In the genomic region with DNA sequence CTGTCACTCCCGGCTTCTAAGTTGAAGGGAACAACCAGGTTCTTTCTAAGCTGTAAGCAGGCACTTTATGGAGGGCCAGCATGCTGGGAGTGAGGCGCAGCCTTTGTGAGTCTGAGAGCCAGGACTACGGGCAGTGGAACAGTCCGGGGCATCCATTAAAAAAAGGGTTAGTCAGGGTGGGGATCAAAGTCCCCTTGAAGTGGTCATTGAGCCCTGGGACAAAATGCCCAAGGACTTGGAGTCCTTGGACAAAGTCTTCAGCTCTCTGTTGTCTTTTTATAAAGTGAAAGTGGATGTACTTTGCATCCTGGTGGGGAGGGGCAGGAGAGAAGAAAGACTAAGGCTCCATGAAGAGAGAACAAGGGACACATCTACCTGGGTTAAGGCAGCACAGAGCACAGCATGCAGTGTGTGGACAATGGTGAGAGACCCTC, we compare ENCODE assay signal across 18 mouse cellular contexts.
A peak's percentile ranks its signal among the peaks of the same experiment; 100 is the strongest.
DNase-seq lines count a peak whose midpoint lies in the region; ATAC-seq and TF ChIP-seq lines count a peak whose summit lies in the region.
"Had no signal": no experiment of that assay in that cellular context is flagged by ENCODE, and none has a peak within 500 bp of the region (broad histone marks: within the 10 kb centered on the region; RNA-seq: fewer than 3 reads in every experiment).

No protein-coding gene starts in this region.

- no peak overlapping the region for H3K4me2 ChIP-seq in heart, embryonic 13.5 days
- H3K4me2 ChIP-seq in liver, embryonic 11.5 days, result no peak overlapping the region
- peak overlapping the region; percentile 68 for H3K4me2 ChIP-seq in myocyte (ENCODE audit: low read depth)
- H3K4me2 ChIP-seq: embryonic facial prominence, embryonic 12.5 days; heart, embryonic 11.5 days; hindbrain, embryonic 15.5 days; neural tube, embryonic 15.5 days had no signal

- H3ac ChIP-seq in myocyte (ENCODE audit: control insufficient read depth, insufficient read length), result no peak overlapping the region

- ATAC-seq in heart, embryonic 13.5 days (ENCODE audit: extremely low read depth, insufficient number of reproducible peaks, low FRiP score, low TSS enrichment), result no peak
- no peak for ATAC-seq in liver, embryonic 11.5 days (replicated peaks; ENCODE audit: low FRiP score)
- ATAC-seq in frontal cortex, adult (ENCODE audit: low TSS enrichment), result no peak

- peak overlapping the region; percentile 3; the same call in 1 of the 2 replicates for H3K27ac ChIP-seq in heart, embryonic 13.5 days (replicated peaks)
- no peak overlapping the region for H3K27ac ChIP-seq in liver, embryonic 11.5 days (ENCODE audit: low read depth, low read length)
- H3K27ac ChIP-seq: forebrain, embryonic 10.5 days; gastrocnemius, adult 2 months; hindbrain, embryonic 15.5 days; neural tube, embryonic 15.5 days had no signal

- TF ChIP-seq POLR2A in myocyte (IDR thresholded peaks at IDR 0.05; ENCODE audit: insufficient read length, low read depth), result no peak

- DNase-seq in heart, postnatal 4 days, result no peak
- DNase-seq in liver, embryonic 11.5 days (ENCODE audit: low spot score), result no peak
- no peak for DNase-seq in liver
- DNase-seq in kidney, postnatal 14 days, result peak; percentile 42
- no peak for DNase-seq in right cerebral cortex, postnatal 25 days
- DNase-seq: cerebellum, postnatal 25 days; gastrocnemius, adult 2 months; lung, adult 18-20 months; right cerebral cortex, adult 18-20 months had no signal

- H3K27me3 ChIP-seq in heart, embryonic 13.5 days (replicated peaks), result no peaks in the 10 kb centered on the region
- no peaks in the 10 kb centered on the region for H3K27me3 ChIP-seq in liver, embryonic 11.5 days (replicated peaks; ENCODE audit: control insufficient read depth, insufficient read depth, low read length)
- no peaks in the 10 kb centered on the region for H3K27me3 ChIP-seq in myocyte (ENCODE audit: control insufficient read depth, insufficient read depth, insufficient read length)
- H3K27me3 ChIP-seq: embryonic facial prominence, embryonic 12.5 days; hindbrain, embryonic 15.5 days; neural tube, embryonic 15.5 days had no signal

- H3K36me3 ChIP-seq in heart, embryonic 13.5 days, result no peaks in the 10 kb centered on the region
- H3K36me3 ChIP-seq in liver, embryonic 11.5 days (ENCODE audit: control insufficient read depth, insufficient read depth, low read length), result no peaks in the 10 kb centered on the region
- no peaks in the 10 kb centered on the region for H3K36me3 ChIP-seq in myocyte (ENCODE audit: control insufficient read depth, insufficient read depth)
- H3K36me3 ChIP-seq: embryonic facial prominence, embryonic 12.5 days; forebrain, embryonic 10.5 days; G1E; hindbrain, embryonic 15.5 days; neural tube, embryonic 15.5 days had no signal

- WGBS in heart, embryonic 13.5 days, result 82% methylated on average over 4 of the region's 4 CpGs
- WGBS in liver, embryonic 11.5 days, result 88% methylated on average over 4 of the region's 4 CpGs

- H3K9me3 ChIP-seq in heart, embryonic 13.5 days, result no peaks in the 10 kb centered on the region
- no peaks in the 10 kb centered on the region for H3K9me3 ChIP-seq in liver, embryonic 11.5 days (ENCODE audit: control insufficient read depth, low read length)
- H3K9me3 ChIP-seq: embryonic facial prominence, embryonic 12.5 days; forebrain, embryonic 10.5 days; G1E; hindbrain, embryonic 15.5 days; neural tube, embryonic 15.5 days had no signal

- peaks cover 42% of the 10 kb centered on the region for H3K4me1 ChIP-seq in heart, embryonic 13.5 days
- H3K4me1 ChIP-seq in liver, embryonic 11.5 days (replicated peaks; ENCODE audit: control insufficient read depth, insufficient read depth, low read length), result peaks cover 7% of the 10 kb centered on the region; the same call in 1 of the 2 replicates

- no peak overlapping the region for H3K4me3 ChIP-seq in heart, embryonic 13.5 days
- H3K4me3 ChIP-seq in liver, embryonic 11.5 days (ENCODE audit: low read depth, low read length), result no peak overlapping the region
- no peak overlapping the region for H3K4me3 ChIP-seq in myocyte
- H3K4me3 ChIP-seq: embryonic facial prominence, embryonic 12.5 days; forebrain, embryonic 10.5 days; gastrocnemius, adult 2 months; hindbrain, embryonic 15.5 days; neural tube, embryonic 15.5 days had no signal

- H3K79me2 ChIP-seq in myocyte (ENCODE audit: control insufficient read depth, insufficient read depth), result no peaks in the 10 kb centered on the region

- no peak overlapping the region for H3K9ac ChIP-seq in heart, embryonic 13.5 days
- 0 out of 2 replicates have a peak overlapping the region, but pooled peaks have one; percentile 15 for H3K9ac ChIP-seq in liver, embryonic 11.5 days (ENCODE audit: low read depth, low read length)
- H3K9ac ChIP-seq: embryonic facial prominence, embryonic 12.5 days; hindbrain, embryonic 15.5 days; neural tube, embryonic 15.5 days had no signal

TF ChIP-seq in myocyte, 11 proteins besides CTCF, POLR2A, EP300 and RAD21:
- TF ChIP-seq USF1 (IDR thresholded peaks at IDR 0.05; ENCODE audit: low read depth), result no peak
